Comparison of ENCODE assay signal across 9 mouse cellular contexts in genomic region chr9:21977972-21978371, GRCm38 (mm10). TPM values are rescaled to one million over a fixed set of nuclear protein-coding genes. Genes with fewer than 3 reads are reported as not detected.
DNase-seq lines count a peak whose midpoint lies in the region; ATAC-seq and TF ChIP-seq lines count a peak whose summit lies in the region.
"Had no signal": no experiment of that assay in that cellular context is flagged by ENCODE, and none has a peak within 500 bp of the region (broad histone marks: within the 10 kb centered on the region; RNA-seq: fewer than 3 reads in every experiment).

No protein-coding gene starts in this region.

- 41% methylated on average over 2 of the region's 2 CpGs for WGBS in forebrain, postnatal 0 days
- WGBS in forebrain, embryonic 16.5 days, result 26% methylated on average over 2 of the region's 2 CpGs
- 17% methylated on average over 2 of the region's 2 CpGs for WGBS in midbrain, postnatal 0 days
- WGBS in midbrain, embryonic 16.5 days, result 22% methylated on average over 2 of the region's 2 CpGs
- WGBS in embryonic facial prominence, embryonic 10.5 days, result 25% methylated on average over 2 of the region's 2 CpGs

- H3K9me3 ChIP-seq in forebrain, postnatal 0 days (ENCODE audit: low read length), result no peaks in the 10 kb centered on the region
- H3K9me3 ChIP-seq in forebrain, embryonic 16.5 days (ENCODE audit: control insufficient read depth, low read length), result no peaks in the 10 kb centered on the region
- H3K9me3 ChIP-seq in midbrain, postnatal 0 days (ENCODE audit: low read length), result no peaks in the 10 kb centered on the region
- no peaks in the 10 kb centered on the region for H3K9me3 ChIP-seq in midbrain, embryonic 16.5 days (replicated peaks; ENCODE audit: control insufficient read depth, low read length, poor library complexity, severe bottlenecking)
- no peaks in the 10 kb centered on the region for H3K9me3 ChIP-seq in embryonic facial prominence, embryonic 10.5 days

- no peak overlapping the region for H3K9ac ChIP-seq in forebrain, postnatal 0 days
- H3K9ac ChIP-seq in forebrain, embryonic 16.5 days (replicated peaks; ENCODE audit: low read depth, low read length), result no peak overlapping the region
- H3K9ac ChIP-seq in midbrain, postnatal 0 days (replicated peaks; ENCODE audit: low read length, poor library complexity, severe bottlenecking), result no peak overlapping the region
- H3K9ac ChIP-seq in midbrain, embryonic 16.5 days (ENCODE audit: low read depth, low read length), result no peak overlapping the region

- H3K36me3 ChIP-seq in forebrain, postnatal 0 days (ENCODE audit: insufficient read depth), result no peaks in the 10 kb centered on the region
- no peaks in the 10 kb centered on the region for H3K36me3 ChIP-seq in forebrain, embryonic 16.5 days (ENCODE audit: control insufficient read depth, insufficient read depth)
- H3K36me3 ChIP-seq in midbrain, postnatal 0 days (ENCODE audit: insufficient read depth, low read length), result no peaks in the 10 kb centered on the region
- H3K36me3 ChIP-seq in midbrain, embryonic 16.5 days (ENCODE audit: control insufficient read depth, insufficient read depth, low read length), result no peaks in the 10 kb centered on the region
- H3K36me3 ChIP-seq in embryonic facial prominence, embryonic 10.5 days (replicated peaks), result peaks cover 3% of the 10 kb centered on the region; the same call in 1 of the 2 replicates

- no peak overlapping the region for H3K4me3 ChIP-seq in forebrain, postnatal 0 days (ENCODE audit: low read depth, low read length)
- no peak overlapping the region for H3K4me3 ChIP-seq in forebrain, embryonic 16.5 days (replicated peaks; ENCODE audit: low read length)
- no peak overlapping the region for H3K4me3 ChIP-seq in midbrain, postnatal 0 days (ENCODE audit: low read depth, low read length)
- no peak overlapping the region for H3K4me3 ChIP-seq in midbrain, embryonic 16.5 days (ENCODE audit: low read depth, low read length)
- no peak overlapping the region for H3K4me3 ChIP-seq in embryonic facial prominence, embryonic 10.5 days

- H3K4me2 ChIP-seq in forebrain, postnatal 0 days (ENCODE audit: low read depth), result no peak overlapping the region
- H3K4me2 ChIP-seq in forebrain, embryonic 16.5 days (ENCODE audit: low read length), result no peak overlapping the region
- no peak overlapping the region for H3K4me2 ChIP-seq in midbrain, postnatal 0 days (ENCODE audit: low read depth, low read length, poor library complexity, severe bottlenecking)
- no peak overlapping the region for H3K4me2 ChIP-seq in midbrain, embryonic 16.5 days (ENCODE audit: low read length)

- 0 out of 2 replicates have a peak, but pooled peaks cover 3% of the 10 kb centered on the region for H3K27me3 ChIP-seq in forebrain, postnatal 0 days (ENCODE audit: insufficient read depth, low read length)
- H3K27me3 ChIP-seq in forebrain, embryonic 16.5 days (replicated peaks; ENCODE audit: control insufficient read depth, insufficient read depth, low read length), result no peaks in the 10 kb centered on the region
- H3K27me3 ChIP-seq in midbrain, postnatal 0 days (ENCODE audit: insufficient read depth, low read length), result no peaks in the 10 kb centered on the region
- H3K27me3 ChIP-seq in midbrain, embryonic 16.5 days (ENCODE audit: control insufficient read depth, insufficient read depth, low read depth, low read length), result no peaks in the 10 kb centered on the region
- peaks cover 12% of the 10 kb centered on the region for H3K27me3 ChIP-seq in embryonic facial prominence, embryonic 10.5 days (replicated peaks; ENCODE audit: low read depth, poor library complexity, severe bottlenecking)

- H3K27ac ChIP-seq in forebrain, postnatal 0 days (ENCODE audit: low read depth, low read length), result no peak overlapping the region
- no peak overlapping the region for H3K27ac ChIP-seq in forebrain, embryonic 16.5 days (ENCODE audit: low read length)
- H3K27ac ChIP-seq in midbrain, postnatal 0 days (ENCODE audit: low read depth, low read length), result no peak overlapping the region
- no peak overlapping the region for H3K27ac ChIP-seq in midbrain, embryonic 16.5 days (ENCODE audit: low read length)
- no peak overlapping the region for H3K27ac ChIP-seq in embryonic facial prominence, embryonic 10.5 days (replicated peaks)

- no peak for DNase-seq in forebrain, postnatal 0 days
- no peak for DNase-seq in midbrain, postnatal 0 days (ENCODE audit: low spot score)
- DNase-seq in embryonic facial prominence, embryonic 10.5 days (ENCODE audit: low spot score), result peak; percentile 47
- DNase-seq in spleen, postnatal 4 days (ENCODE audit: low spot score in 2 of 2), result peak; percentile 59 to 88
- DNase-seq in layer of hippocampus, adult 9-11 months, result no peak
- DNase-seq in left cerebral cortex, adult 8-10 months (ENCODE audit: low spot score in 2 of 2), result no peak

- peak; percentile 53 for TF ChIP-seq CTCF in forebrain, postnatal 0 days (IDR thresholded peaks at IDR 0.05; ENCODE audit: low read depth)
- peak; percentile 54 for TF ChIP-seq CTCF in midbrain, postnatal 0 days (IDR thresholded peaks at IDR 0.05)

- H3K4me1 ChIP-seq in forebrain, postnatal 0 days (ENCODE audit: insufficient read depth), result no peaks in the 10 kb centered on the region
- peaks cover 7% of the 10 kb centered on the region; the same call in 1 of the 2 replicates for H3K4me1 ChIP-seq in forebrain, embryonic 16.5 days (replicated peaks; ENCODE audit: control insufficient read depth, insufficient read depth, low read length)
- no peaks in the 10 kb centered on the region for H3K4me1 ChIP-seq in midbrain, postnatal 0 days (ENCODE audit: insufficient read depth, low read length)
- H3K4me1 ChIP-seq in midbrain, embryonic 16.5 days (ENCODE audit: control insufficient read depth, insufficient read depth, low read length), result no peaks in the 10 kb centered on the region
- 0 out of 2 replicates have a peak, but pooled peaks cover 4% of the 10 kb centered on the region for H3K4me1 ChIP-seq in embryonic facial prominence, embryonic 10.5 days

- no peak for ATAC-seq in forebrain, postnatal 0 days
- no peak for ATAC-seq in forebrain, embryonic 16.5 days
- no peak for ATAC-seq in midbrain, postnatal 0 days (ENCODE audit: low FRiP score)
- ATAC-seq in midbrain, embryonic 16.5 days, result no peak

RNA-seq across cellular contexts. Expression of gene Rgl3, which starts 11.3 kb away (rescaled TPM):
- total RNA-seq in forebrain, postnatal 0 days (2014; rRNA removed), result 0.24 and 2.1 TPM in 2 replicates
- polyA plus RNA-seq in forebrain, postnatal 0 days (2015; fragmentation: Nextera tagmentation; extraction: Ambion mirVana), result 1.0 and 1.2 TPM in 2 replicates
- 0.76 and 1.5 TPM in 2 replicates for polyA plus RNA-seq in forebrain, embryonic 16.5 days (2015; fragmentation: Nextera tagmentation; extraction: Ambion mirVana)
- total RNA-seq in midbrain, postnatal 0 days (2014; rRNA removed), result 0.76 and 2.8 TPM in 2 replicates
- polyA plus RNA-seq in midbrain, postnatal 0 days (2015; fragmentation: Nextera tagmentation; extraction: Ambion mirVana), result 0.85 and 1.1 TPM in 2 replicates
- polyA plus RNA-seq in midbrain, embryonic 16.5 days (2015; fragmentation: Nextera tagmentation; extraction: Ambion mirVana), result 0.88 and 1.5 TPM in 2 replicates
- 4.0 and 5.6 TPM in 2 replicates for polyA plus RNA-seq in embryonic facial prominence, embryonic 10.5 days (2016; fragmentation: Nextera tagmentation; extraction: Ambion mirVana)
- 1 to 10 TPM; 2.7 to 4.4 (median 3.2) TPM for total RNA-seq in left cerebral cortex, adult 8-10 months (2022)

RNA-seq across cellular contexts. Expression of gene Epor, which starts 14.7 kb away (rescaled TPM):
- total RNA-seq in forebrain, postnatal 0 days (2014; rRNA removed), result 0.24 and 1.0 TPM in 2 replicates
- 2.2 and 2.4 TPM in 2 replicates for polyA plus RNA-seq in forebrain, postnatal 0 days (2015; fragmentation: Nextera tagmentation; extraction: Ambion mirVana)
- 1.6 and 1.8 TPM in 2 replicates for polyA plus RNA-seq in forebrain, embryonic 16.5 days (2015; fragmentation: Nextera tagmentation; extraction: Ambion mirVana)
- total RNA-seq in midbrain, postnatal 0 days (2014; rRNA removed), result 2.7 TPM in 1 of 2 replicates, not detected in the other
- polyA plus RNA-seq in midbrain, postnatal 0 days (2015; fragmentation: Nextera tagmentation; extraction: Ambion mirVana), result 1.7 and 1.9 TPM in 2 replicates
- 1.2 and 1.4 TPM in 2 replicates for polyA plus RNA-seq in midbrain, embryonic 16.5 days (2015; fragmentation: Nextera tagmentation; extraction: Ambion mirVana)
- 7.9 and 8.6 TPM in 2 replicates for polyA plus RNA-seq in embryonic facial prominence, embryonic 10.5 days (2016; fragmentation: Nextera tagmentation; extraction: Ambion mirVana)
- total RNA-seq in left cerebral cortex, adult 8-10 months (2022), result 10 to 100 TPM; 12.9 to 15.3 (median 14.4) TPM

RNA-seq across cellular contexts. Expression of gene Swsap1, which starts 22.4 kb away (rescaled TPM):
- total RNA-seq in forebrain, postnatal 0 days (2014; rRNA removed), result 28.2 and 37.7 TPM in 2 replicates
- 7.0 and 7.3 TPM in 2 replicates for polyA plus RNA-seq in forebrain, postnatal 0 days (2015; fragmentation: Nextera tagmentation; extraction: Ambion mirVana)
- polyA plus RNA-seq in forebrain, embryonic 16.5 days (2015; fragmentation: Nextera tagmentation; extraction: Ambion mirVana), result 9.0 and 12.5 TPM in 2 replicates
- total RNA-seq in midbrain, postnatal 0 days (2014; rRNA removed), result 33.7 and 38.6 TPM in 2 replicates
- 7.1 and 8.0 TPM in 2 replicates for polyA plus RNA-seq in midbrain, postnatal 0 days (2015; fragmentation: Nextera tagmentation; extraction: Ambion mirVana)
- polyA plus RNA-seq in midbrain, embryonic 16.5 days (2015; fragmentation: Nextera tagmentation; extraction: Ambion mirVana), result 9.5 and 10.5 TPM in 2 replicates
- polyA plus RNA-seq in embryonic facial prominence, embryonic 10.5 days (2016; fragmentation: Nextera tagmentation; extraction: Ambion mirVana), result 7.1 and 8.0 TPM in 2 replicates
- total RNA-seq in left cerebral cortex, adult 8-10 months (2022), result 10 to 100 TPM; 13.2 to 15.0 (median 14.8) TPM

RNA-seq across cellular contexts. Expression of gene Ccdc151, which starts 24.5 kb away (rescaled TPM):
- total RNA-seq in forebrain, postnatal 0 days (2014; rRNA removed), result 5.7 and 6.0 TPM in 2 replicates
- 5.5 and 6.4 TPM in 2 replicates for polyA plus RNA-seq in forebrain, postnatal 0 days (2015; fragmentation: Nextera tagmentation; extraction: Ambion mirVana)
- 3.6 and 5.2 TPM in 2 replicates for polyA plus RNA-seq in forebrain, embryonic 16.5 days (2015; fragmentation: Nextera tagmentation; extraction: Ambion mirVana)
- total RNA-seq in midbrain, postnatal 0 days (2014; rRNA removed), result 4.3 and 5.8 TPM in 2 replicates
- polyA plus RNA-seq in midbrain, postnatal 0 days (2015; fragmentation: Nextera tagmentation; extraction: Ambion mirVana), result 5.0 and 5.1 TPM in 2 replicates
- 5.6 and 6.2 TPM in 2 replicates for polyA plus RNA-seq in midbrain, embryonic 16.5 days (2015; fragmentation: Nextera tagmentation; extraction: Ambion mirVana)
- polyA plus RNA-seq in embryonic facial prominence, embryonic 10.5 days (2016; fragmentation: Nextera tagmentation; extraction: Ambion mirVana), result 3.8 and 4.0 TPM in 2 replicates
- total RNA-seq in left cerebral cortex, adult 8-10 months (2022), result 1 to 10 TPM; 6.6 to 9.2 (median 6.7) TPM
- total RNA-seq: heart, postnatal 10 days had no signal

RNA-seq across cellular contexts. Expression of gene Prkcsh, which starts 24.6 kb away (rescaled TPM):
- 83.2 and 86.5 TPM in 2 replicates for total RNA-seq in forebrain, postnatal 0 days (2014; rRNA removed)
- polyA plus RNA-seq in forebrain, postnatal 0 days (2015; fragmentation: Nextera tagmentation; extraction: Ambion mirVana), result 48.9 and 67.4 TPM in 2 replicates
- polyA plus RNA-seq in forebrain, embryonic 16.5 days (2015; fragmentation: Nextera tagmentation; extraction: Ambion mirVana), result 90.0 and 93.9 TPM in 2 replicates
- total RNA-seq in midbrain, postnatal 0 days (2014; rRNA removed), result 71.9 and 85.8 TPM in 2 replicates
- polyA plus RNA-seq in midbrain, postnatal 0 days (2015; fragmentation: Nextera tagmentation; extraction: Ambion mirVana), result 62.8 and 64.9 TPM in 2 replicates
- 83.0 and 90.3 TPM in 2 replicates for polyA plus RNA-seq in midbrain, embryonic 16.5 days (2015; fragmentation: Nextera tagmentation; extraction: Ambion mirVana)
- polyA plus RNA-seq in embryonic facial prominence, embryonic 10.5 days (2016; fragmentation: Nextera tagmentation; extraction: Ambion mirVana), result 107 and 115 TPM in 2 replicates
- 10 to 100 TPM; 89.5 to 94.0 (median 91.8) TPM for total RNA-seq in left cerebral cortex, adult 8-10 months (2022)

Comparison
In these comparisons a context has a peak if more than half of its experiments do, and no peak if none do; other contexts are left out.
1. DNase-seq: peak in embryonic facial prominence, embryonic 10.5 days (single experiment) and spleen, postnatal 4 days (2 of 2); none in forebrain, postnatal 0 days (single experiment), midbrain, postnatal 0 days (single experiment), layer of hippocampus, adult 9-11 months (single experiment) and left cerebral cortex, adult 8-10 months (0 of 2).